Mouse (Mus musculus): ENCODE data around the gene Arid3a.

Arid3a gene

GRCm38 (mm10) chr10:79908167-79909091 is 18.4 kb upstream of the Arid3a start, which contains the start of gene Med16:
TSS of gene Med16 (minus strand) at chr10:79908923.
- DNase-seq (ENCODE audit: low spot score in 2 of 2): peak; percentile 91 to 92

GRCm38 (mm10) chr10:79909092-79909922 is 17.5 kb upstream of the Arid3a start:
- no peak for DNase-seq (ENCODE audit: low spot score in 2 of 2)

- no peak for DNase-seq (ENCODE audit: low spot score in 2 of 2)
These were observed 16.3 kb upstream of the Arid3a start, which contains the start of gene Gm26602 for GRCm38 (mm10) chr10:79910556-79910955. TSS of gene Gm26602 (plus strand) at chr10:79910856.

DNA sequence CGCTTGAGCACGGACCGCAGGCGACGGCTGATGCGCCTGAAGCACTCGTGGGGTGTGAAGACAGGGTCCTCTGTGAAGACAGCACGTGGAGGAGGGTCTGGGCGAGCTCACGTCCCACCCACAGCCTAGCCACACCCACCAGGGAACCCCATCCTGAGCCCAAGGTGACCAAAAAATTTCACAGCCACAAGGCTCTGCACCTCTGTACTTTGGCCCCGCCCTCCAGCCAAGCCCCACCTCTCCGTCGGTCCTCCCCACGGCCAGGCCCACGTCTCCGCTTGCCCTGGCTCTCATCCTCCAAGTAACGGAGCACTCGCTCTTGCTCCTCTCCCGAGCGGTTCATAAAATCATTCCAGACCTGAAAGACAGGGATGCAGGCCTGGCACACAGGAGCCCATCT is 14.4 kb upstream of the Arid3a start:
- DNase-seq (ENCODE audit: low spot score in 2 of 2): no peak

GRCm38 (mm10) chr10:79914131-79914947 is 12.5 kb upstream of the Arid3a start:
- no peak for DNase-seq (ENCODE audit: low spot score in 2 of 2)

DNA sequence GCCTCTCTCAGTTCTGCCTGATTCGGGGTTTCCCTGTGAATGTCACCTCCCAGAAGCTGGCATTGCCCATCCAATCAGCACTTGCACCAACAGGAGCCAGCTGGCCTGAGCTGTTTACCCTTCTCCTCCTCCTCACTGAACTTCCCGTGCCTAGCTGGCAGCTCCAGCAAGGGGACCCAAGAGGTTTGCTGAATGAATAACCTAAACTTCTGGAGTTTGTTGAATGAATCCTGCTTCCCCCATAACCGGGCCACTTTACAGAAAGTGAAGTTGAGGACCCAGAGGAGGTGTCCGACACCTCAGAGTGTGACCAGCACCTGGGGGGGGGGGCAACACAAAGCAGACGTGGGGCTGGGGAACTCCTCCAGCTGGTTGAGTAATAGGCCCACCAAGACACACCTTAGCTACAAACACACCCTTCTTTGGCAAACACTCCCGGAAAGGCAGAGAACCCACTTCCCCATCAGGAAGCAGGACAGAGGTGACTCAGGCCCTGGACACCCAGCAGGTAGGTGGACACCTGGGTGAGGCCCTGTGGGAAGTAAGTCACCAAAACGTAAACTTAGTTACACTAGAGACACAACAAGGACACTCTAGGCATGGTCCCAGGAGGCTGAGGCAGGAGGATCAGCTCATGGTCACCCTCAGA is 11.8 kb upstream of the Arid3a start:
- no peak for DNase-seq (ENCODE audit: low spot score in 2 of 2)

DNA sequence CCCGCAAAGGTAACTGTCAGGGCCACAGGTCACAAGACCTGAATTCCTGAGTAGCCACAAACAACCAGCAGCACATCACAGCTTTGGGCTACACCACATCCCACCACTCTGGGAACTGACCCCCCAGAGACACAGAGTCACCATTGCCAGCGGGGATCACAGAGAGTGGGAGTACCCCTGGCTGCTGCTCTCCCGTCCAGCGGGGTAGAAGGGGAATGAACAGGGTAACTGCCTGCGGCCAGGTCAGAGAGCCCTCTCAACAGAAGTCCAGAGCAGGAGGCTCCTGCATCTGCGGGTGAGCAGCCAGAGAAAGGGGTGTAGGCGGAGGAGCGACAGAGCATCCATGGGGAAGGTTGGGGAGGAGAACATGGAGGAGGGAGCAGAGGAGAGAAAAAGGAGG is 10.8 kb upstream of the Arid3a start:
- DNase-seq (ENCODE audit: low spot score in 2 of 2): no peak

GRCm38 (mm10) chr10:79916808-79917531 is 9.9 kb upstream of the Arid3a start, which contains the start of gene Kiss1r:
TSS of gene Kiss1r (plus strand) at chr10:79916971.
- DNase-seq (ENCODE audit: low spot score in 2 of 2): peak; percentile 73 to 77

GRCm38 (mm10) chr10:79917532-79918100 is 9.2 kb upstream of the Arid3a start:
- no peak for DNase-seq (ENCODE audit: low spot score in 2 of 2)

DNA sequence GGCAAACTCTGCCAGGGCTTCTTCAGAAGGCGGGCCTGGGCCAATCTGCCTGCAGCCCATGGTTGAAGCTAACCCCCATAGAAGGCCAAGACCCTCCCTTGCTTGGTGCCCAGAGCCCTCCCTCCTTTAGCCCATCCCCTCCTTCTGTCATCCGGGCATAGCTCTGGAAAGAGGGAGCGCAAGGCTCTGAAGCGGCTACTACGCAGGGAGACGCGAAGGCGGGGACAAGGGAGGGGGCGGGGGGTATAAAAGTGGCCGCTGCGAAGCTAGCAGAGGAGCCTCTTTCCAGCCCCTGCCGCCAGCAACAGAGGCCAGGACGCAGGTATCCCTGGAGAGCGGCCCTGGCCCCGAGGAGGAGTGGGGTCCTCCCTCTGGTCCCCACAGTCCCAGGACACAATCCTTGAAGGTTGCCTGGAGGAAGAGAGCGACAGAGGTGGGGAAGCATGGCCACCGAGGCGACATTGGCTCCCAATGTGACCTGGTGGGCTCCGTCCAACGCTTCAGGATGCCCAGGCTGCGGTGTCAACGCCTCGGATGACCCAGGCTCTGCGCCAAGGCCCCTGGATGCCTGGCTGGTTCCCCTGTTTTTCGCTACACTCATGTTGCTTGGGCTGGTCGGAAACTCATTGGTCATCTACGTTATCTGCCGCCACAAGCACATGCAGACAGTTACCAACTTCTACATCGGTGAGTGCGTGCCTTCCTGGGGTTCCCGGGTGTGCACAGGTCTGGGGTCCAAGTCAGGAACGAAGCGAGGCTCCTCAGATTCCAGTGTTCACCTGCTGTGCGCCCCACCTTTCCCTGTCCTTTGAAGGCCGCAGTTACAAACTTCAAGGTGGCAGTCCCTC is 8.4 kb upstream of the Arid3a start:
- DNase-seq (ENCODE audit: low spot score in 2 of 2): no peak

- DNase-seq (ENCODE audit: low spot score in 2 of 2): no peak
These were observed 7.5 kb upstream of the Arid3a start for GRCm38 (mm10) chr10:79919251-79919849.

DNA sequence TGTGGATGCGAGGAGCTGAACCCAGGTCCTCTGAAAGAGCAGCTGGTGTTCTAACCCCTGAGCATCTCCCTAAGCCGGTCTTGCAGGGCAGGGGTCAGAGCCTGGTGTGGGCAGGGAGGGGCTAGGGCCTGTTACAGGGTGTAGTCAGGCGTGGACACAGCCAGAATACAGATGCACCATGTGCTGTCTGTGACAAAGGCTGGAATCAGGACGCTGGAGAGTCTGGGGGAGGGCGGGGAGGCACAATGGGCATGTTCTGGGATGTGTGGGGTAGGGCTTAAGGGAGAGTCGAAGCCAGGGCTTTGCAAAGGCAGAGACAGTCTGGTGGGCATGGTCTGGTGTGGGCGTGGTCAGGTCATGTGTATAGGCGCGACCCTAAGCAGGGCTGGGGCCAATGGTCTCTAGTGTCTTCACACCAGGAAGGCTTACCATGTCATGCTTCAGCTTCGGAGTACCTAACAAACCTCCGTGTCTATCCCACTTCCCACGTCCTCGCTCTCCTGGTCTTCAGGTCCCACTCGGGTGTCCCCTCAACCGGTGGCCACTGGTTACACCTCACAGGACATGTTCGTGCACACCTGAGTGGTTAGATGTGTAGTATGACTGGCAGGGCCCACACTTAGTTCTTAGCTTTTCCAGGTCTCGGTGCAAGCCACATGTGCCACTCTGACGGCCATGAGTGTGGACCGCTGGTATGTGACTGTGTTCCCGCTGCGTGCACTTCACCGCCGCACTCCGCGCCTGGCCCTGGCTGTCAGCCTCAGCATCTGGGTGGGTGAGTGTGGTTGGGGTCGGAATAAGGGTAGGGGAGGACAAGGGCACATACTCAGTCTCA is 6.6 kb upstream of the Arid3a start:
- no peak for DNase-seq (ENCODE audit: low spot score in 2 of 2)

DNA sequence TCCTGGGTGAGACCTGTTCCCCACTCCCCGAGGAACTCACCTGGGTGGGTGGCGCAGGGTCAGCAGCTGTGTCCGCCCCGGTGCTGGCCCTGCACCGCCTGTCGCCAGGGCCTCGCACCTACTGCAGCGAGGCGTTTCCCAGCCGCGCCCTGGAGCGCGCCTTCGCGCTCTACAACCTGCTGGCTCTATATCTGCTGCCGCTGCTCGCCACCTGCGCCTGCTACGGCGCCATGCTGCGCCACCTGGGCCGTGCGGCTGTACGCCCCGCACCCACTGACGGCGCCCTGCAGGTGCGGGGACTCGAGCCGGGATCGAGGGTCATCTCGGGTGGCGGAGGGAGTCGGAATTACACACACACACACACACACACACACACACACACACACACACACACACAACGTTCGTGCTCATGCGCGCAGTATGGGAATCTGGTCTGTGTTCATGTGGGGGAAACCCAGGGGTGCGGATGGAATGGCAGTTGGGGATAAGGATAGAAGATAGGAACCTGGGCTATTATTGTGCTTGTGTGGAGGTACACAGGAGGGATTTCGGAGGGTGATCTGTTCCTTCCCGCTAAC is 5.8 kb upstream of the Arid3a start, which contains the start of gene R3hdm4:
TSS of gene R3hdm4 (minus strand) at position 251 of the 578 bp plus-strand sequence.
- DNase-seq (ENCODE audit: low spot score in 2 of 2): no peak

DNA sequence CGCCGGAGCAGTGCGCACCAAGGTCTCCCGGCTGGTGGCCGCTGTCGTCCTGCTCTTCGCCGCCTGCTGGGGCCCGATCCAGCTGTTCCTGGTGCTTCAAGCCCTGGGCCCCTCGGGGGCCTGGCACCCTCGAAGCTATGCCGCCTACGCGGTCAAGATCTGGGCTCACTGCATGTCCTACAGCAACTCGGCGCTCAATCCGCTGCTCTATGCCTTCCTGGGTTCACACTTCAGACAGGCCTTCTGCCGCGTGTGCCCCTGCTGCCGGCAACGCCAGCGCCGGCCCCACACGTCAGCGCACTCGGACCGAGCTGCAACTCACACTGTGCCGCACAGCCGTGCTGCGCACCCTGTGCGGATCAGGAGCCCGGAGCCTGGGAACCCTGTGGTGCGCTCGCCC is 5.3 kb upstream of the Arid3a start:
- DNase-seq (ENCODE audit: low spot score in 2 of 2): no peak

GRCm38 (mm10) chr10:79924998-79925784 is 1.7 kb upstream of the Arid3a start:
- DNase-seq (ENCODE audit: low spot score in 2 of 2): peak; percentile 85 to 89

DNA sequence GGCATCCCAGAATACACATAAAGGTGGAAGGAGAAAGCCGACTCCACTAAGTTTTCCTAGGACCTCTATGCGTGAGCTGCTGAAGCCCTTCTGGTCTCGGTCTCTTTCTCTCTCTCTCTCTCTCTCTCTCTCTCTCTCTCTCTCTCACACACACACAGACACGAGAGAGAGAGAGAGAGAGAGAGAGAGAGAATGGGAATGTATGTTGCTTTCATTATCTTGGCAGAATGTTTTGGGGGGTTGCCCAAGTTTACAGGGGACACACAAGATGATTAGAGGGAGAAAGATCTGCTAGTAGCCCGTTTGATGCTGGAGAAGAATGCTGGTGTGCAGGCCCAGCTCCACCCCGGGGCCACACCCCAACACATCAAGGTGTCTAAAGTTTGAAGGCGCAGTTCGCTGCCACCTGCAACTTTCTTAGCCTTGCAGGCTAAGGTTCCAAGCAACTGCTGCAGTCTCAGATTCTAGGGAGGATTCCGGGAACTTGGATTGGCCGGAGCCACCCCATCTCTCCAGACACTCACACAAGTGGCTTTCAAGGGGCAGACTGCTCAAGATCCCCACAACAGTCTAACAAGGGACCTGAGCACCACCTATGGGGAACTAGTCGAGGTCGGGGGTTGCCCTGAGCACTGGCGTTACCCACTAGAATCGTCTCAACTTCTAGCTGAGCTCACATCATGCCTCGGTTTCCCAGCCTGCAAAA is 905 bp upstream of the Arid3a start:
- DNase-seq (ENCODE audit: low spot score in 2 of 2): no peak
